Mouse (Mus musculus) neural tube, embryonic 14.5 days (tissue): ENCODE results near the gene Mospd3. TPM values are rescaled to one million over a fixed set of nuclear protein-coding genes. Genes with fewer than 3 reads are reported as not detected.

Experiments used
- ATAC-seq: fragments of 200-750 bp; cut with Nextera tagmentation; 2 replicates; pipeline ENCODE4 v1.8.0; 2017; ENCODE audit warnings: low read depth, mild to moderate bottlenecking, moderate TSS enrichment, moderate library complexity
- H3K27ac ChIP-seq: fragments of 300-500 bp; sonication (generic); 2 replicates; pipeline ENCODE4 v1.5.1; 2014; ENCODE audit warnings: low read depth, mild to moderate bottlenecking, control low read depth, low read length, moderate library complexity, mixed read lengths
- H3K27me3 ChIP-seq: fragments of 300-500 bp; sonication (generic); 2 replicates; pipeline ENCODE4 v1.6.1; 2014; ENCODE audit warnings: low read length; ENCODE audit not compliant: control insufficient read depth, insufficient read depth
- H3K36me3 ChIP-seq: fragments of 300-500 bp; sonication (generic); 2 replicates; pipeline ENCODE4 v1.6.1; 2014; ENCODE audit warnings: low read length, mixed read lengths; ENCODE audit not compliant: control insufficient read depth, insufficient read depth
- H3K4me1 ChIP-seq: fragments of 300-500 bp; sonication (generic); 2 replicates; pipeline ENCODE4 v1.6.1; 2014; ENCODE audit warnings: low read length; ENCODE audit not compliant: control insufficient read depth, insufficient read depth
- H3K4me2 ChIP-seq: fragments of 300-500 bp; sonication (generic); 2 replicates; pipeline ENCODE4 v1.6.1; 2014; ENCODE audit warnings: mild to moderate bottlenecking, low read depth, low read length, control low read depth
- H3K4me3 ChIP-seq: fragments of 300-500 bp; sonication (generic); 2 replicates; pipeline ENCODE4 v1.5.1; 2014; ENCODE audit warnings: low read depth, low read length, control low read depth, mixed read lengths
- H3K9ac ChIP-seq: fragments of 300-500 bp; sonication (generic); replicated peaks from 2 replicates; pipeline ENCODE4 v1.6.1; 2014; ENCODE audit warnings: low read depth, mild to moderate bottlenecking, control low read depth, low read length, mixed read lengths
- H3K9me3 ChIP-seq: fragments of 300-500 bp; sonication (generic); 2 replicates; pipeline ENCODE4 v1.6.1; 2016; ENCODE audit warnings: low read length; ENCODE audit not compliant: control insufficient read depth
- WGBS: fragments of 180-500 bp; shearing (Covaris S2); extraction: QIAGEN DNeasy Blood & Tissue Kit; methylation state at CpG from one replicate; pipeline ENCODE4 v1.1.7; 2014; 5-methylcytosine and 5-hydroxymethylcytosine counted together
- polyA plus RNA-seq: library from polyadenylated mRNA; unstranded; fragments of >200 nt; fragmentation: Nextera tagmentation; extraction: Ambion mirVana; gene quantifications from 2 replicates; pipeline ENCODE4 v1.2.1, GENCODE M21; 2014

Mospd3 gene
- polyA plus RNA-seq, 1 experiment from 2014 or later: 90.7 TPM

- Histone ChIP-seq H3K9me3 (no peaks in the 10 kb centered on the region), H3K9ac (no peak overlapping the region), H3K4me1 (peaks cover 16% of the 10 kb centered on the region; the same call in 1 of the 2 replicates), H3K27ac (no peak overlapping the region), H3K4me2 (no peak overlapping the region), H3K27me3 (no peaks in the 10 kb centered on the region), H3K36me3 (no peaks in the 10 kb centered on the region), H3K4me3 (no peak overlapping the region)
- 93% methylated on average over 2 of the region's 2 CpGs for WGBS
- no peak for ATAC-seq
Observed at GRCm38 (mm10) chr5:137598100-137598826, 2.6 kb downstream of the Mospd3 start.

DNA sequence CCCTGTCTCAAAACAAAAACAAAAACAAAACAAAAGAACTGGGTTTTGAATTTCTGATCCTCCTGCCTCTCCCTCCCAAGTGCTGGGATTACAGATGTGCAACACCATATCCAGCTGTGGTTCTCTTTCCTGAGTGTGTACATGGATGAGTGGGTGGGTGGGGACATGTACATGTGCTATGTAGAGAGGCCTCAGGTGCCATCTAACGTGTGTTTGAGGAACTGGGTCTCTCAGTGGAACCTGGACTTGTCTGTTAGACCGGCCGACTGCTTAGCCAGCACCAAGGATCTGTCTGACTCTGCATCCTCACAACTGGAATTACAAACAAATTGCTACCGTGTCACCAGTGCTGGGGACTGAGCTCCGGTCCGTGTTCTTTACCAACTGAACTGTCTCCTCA lies 3.2 kb downstream of the Mospd3 start:
- Histone ChIP-seq H3K9me3 (no peaks in the 10 kb centered on the region), H3K9ac (no peak overlapping the region), H3K27ac (no peak overlapping the region), H3K4me2 (no peak overlapping the region), H3K4me1 (peaks cover 16% of the 10 kb centered on the region; the same call in 1 of the 2 replicates), H3K4me3 (no peak overlapping the region), H3K27me3 (no peaks in the 10 kb centered on the region), H3K36me3 (no peaks in the 10 kb centered on the region)
- ATAC-seq: no peak
- 98% methylated on average over 6 of the region's 6 CpGs for WGBS

DNA sequence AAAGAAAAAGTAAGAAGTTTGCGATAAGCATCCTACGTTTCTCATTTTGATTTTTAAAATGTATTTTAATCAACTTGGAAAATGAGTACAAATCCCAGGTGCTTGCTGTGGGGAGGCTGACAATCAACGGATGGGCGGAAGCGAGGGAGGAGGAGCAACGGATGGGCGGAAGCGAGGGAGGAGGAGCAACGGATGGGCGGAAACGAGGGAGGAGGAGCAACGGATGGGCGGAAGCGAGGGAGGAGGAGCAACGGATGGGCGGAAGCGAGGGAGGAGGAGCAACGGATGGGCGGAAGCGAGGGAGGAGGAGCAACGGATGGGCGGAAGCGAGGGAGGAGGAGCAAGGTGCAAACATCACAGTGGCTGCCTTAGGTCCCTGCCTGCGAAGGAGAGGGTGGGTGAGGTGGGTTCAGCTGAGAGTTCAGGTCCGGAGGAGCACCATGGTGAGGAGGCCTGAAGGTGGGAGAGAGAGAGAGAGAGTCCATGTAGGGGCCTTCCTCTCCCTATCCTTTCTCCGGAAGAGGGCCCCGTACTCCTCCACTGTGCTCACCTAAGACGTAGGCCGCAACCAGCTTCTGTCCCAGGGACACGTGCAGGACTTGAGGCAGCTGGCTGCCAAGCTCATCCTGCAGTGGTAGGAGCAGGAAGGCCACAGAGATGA lies 4.1 kb downstream of the Mospd3 start:
- Histone ChIP-seq H3K4me3 (no peak overlapping the region), H3K4me1 (peaks cover 10% of the 10 kb centered on the region; the same call in 1 of the 2 replicates), H3K9ac (no peak overlapping the region), H3K4me2 (peak overlapping the region; percentile 26; the same call in 1 of the 2 replicates), H3K9me3 (no peaks in the 10 kb centered on the region), H3K27ac (no peak overlapping the region), H3K27me3 (no peaks in the 10 kb centered on the region), H3K36me3 (no peaks in the 10 kb centered on the region)
- ATAC-seq: no peak
- WGBS: 34% methylated on average over 24 of the region's 30 CpGs

DNA sequence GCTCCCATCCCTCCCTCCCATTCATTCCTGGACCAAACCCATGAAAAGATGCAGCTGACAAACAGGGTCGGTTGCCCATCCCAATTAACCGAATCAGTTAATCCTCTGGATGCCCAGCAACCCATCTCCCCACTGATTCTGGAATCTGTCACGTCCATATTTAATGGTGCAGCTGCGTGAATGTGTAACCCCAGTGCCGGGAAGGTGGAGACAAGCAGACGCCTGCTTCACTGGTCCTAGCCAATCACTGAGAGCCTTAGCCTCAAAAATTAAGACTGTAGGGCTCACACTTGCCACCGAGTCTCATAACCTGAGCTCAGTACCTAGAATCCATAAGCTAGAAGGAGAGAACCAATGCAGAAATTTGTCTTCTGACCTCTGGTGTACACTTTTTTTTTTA lies 4.9 kb downstream of the Mospd3 start:
- 67% methylated on average over 7 of the region's 7 CpGs for WGBS
- Histone ChIP-seq H3K4me3 (no peak overlapping the region), H3K4me2 (no peak overlapping the region), H3K9me3 (no peaks in the 10 kb centered on the region), H3K27me3 (no peaks in the 10 kb centered on the region), H3K9ac (no peak overlapping the region), H3K27ac (no peak overlapping the region), H3K4me1 (peaks cover 10% of the 10 kb centered on the region; the same call in 1 of the 2 replicates), H3K36me3 (no peaks in the 10 kb centered on the region)
- no peak for ATAC-seq

DNA sequence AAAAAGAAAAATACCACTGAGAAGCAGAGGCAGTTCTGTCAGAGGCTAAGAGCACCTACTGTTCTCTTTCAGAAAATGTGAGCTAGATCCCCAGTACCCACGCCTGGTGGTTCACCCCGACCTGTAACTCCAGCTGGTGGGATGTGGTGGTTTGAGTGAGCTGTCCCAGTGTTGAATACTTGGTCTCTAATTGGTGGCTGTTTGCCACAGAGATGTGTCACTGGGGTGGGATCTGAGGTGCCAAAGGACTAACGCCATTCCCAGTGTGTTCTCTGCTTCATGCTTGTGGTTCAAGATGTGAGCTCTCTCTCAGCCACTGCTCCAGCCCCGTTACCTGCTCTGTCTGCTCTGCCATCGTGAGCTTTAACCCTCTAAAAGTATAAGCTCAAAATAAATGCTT lies 10.4 kb downstream of the Mospd3 start:
- no peak overlapping the region for H3K4me3 ChIP-seq
- no peak overlapping the region for H3K27ac ChIP-seq
- no peaks in the 10 kb centered on the region for H3K4me1 ChIP-seq
- WGBS: 78% methylated on average over 5 of the region's 5 CpGs
- no peaks in the 10 kb centered on the region for H3K27me3 ChIP-seq
- ATAC-seq: no peak
- H3K9me3 ChIP-seq: no peaks in the 10 kb centered on the region
- H3K36me3 ChIP-seq: no peaks in the 10 kb centered on the region
- H3K4me2 ChIP-seq: no peak overlapping the region
- no peak overlapping the region for H3K9ac ChIP-seq

GRCm38 (mm10) chr5:137584976-137585375 lies 15.9 kb downstream of the Mospd3 start:
- no peak for ATAC-seq
- WGBS: 31% methylated on average over 8 of the region's 8 CpGs

DNA sequence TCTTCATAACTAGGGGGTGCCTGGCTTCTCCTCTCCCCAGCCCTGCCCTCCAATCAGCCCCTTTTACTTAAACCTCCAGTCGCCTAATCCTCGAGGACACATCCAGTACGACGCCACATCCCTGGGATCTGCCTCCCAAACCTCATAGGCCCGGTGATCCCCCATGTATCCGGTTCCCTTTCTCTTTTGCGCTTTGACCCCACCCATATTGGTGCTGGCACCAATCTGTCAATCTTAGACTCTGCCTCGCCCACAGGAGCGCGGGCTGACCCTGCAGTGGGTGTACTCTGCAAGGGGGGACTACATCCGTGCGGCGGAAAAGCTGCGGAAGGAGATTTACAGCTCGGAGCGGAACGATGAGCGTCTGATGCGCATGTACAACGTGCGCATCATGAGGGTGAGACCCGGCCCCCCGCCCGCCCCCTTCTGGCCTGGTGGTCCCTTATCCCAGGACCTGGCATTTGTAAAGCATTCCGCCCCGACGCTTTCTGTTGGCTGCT lies 17.1 kb downstream of the Mospd3 start:
- peak; percentile 84 for ATAC-seq
- Histone ChIP-seq H3K4me1 (peaks cover 3% of the 10 kb centered on the region; the same call in 1 of the 2 replicates), H3K27me3 (peaks cover 2% of the 10 kb centered on the region; the same call in 1 of the 2 replicates), H3K4me2 (peak overlapping the region; percentile 57), H3K4me3 (peak overlapping the region; percentile 34), H3K36me3 (no peaks in the 10 kb centered on the region), H3K9ac (peak overlapping the region; percentile 54), H3K27ac (peak overlapping the region; percentile 49), H3K9me3 (no peaks in the 10 kb centered on the region)
- 17% methylated on average over 27 of the region's 27 CpGs for WGBS

More at GRCm38 (mm10) chr5:137584976-137585375, 15.9 kb downstream of the Mospd3 start:
- Histone ChIP-seq H3K4me3 (no peak overlapping the region), H3K4me2 (no peak overlapping the region), H3K27me3 (peaks cover 2% of the 10 kb centered on the region; the same call in 1 of the 2 replicates), H3K27ac (no peak overlapping the region), H3K36me3 (no peaks in the 10 kb centered on the region), H3K4me1 (peaks cover 3% of the 10 kb centered on the region; the same call in 1 of the 2 replicates), H3K9ac (no peak overlapping the region), H3K9me3 (no peaks in the 10 kb centered on the region)

- Histone ChIP-seq H3K9me3 (no peaks in the 10 kb centered on the region), H3K27me3 (peaks cover 2% of the 10 kb centered on the region; the same call in 1 of the 2 replicates), H3K27ac (no peak overlapping the region), H3K4me1 (peaks cover 3% of the 10 kb centered on the region; the same call in 1 of the 2 replicates), H3K9ac (peak overlapping the region; percentile 54), H3K4me3 (no peak overlapping the region), H3K4me2 (peak overlapping the region; percentile 57; the same call in 1 of the 2 replicates), H3K36me3 (no peaks in the 10 kb centered on the region)
- 39% methylated on average over 8 of the region's 8 CpGs for WGBS
- 0 out of 2 replicates have a peak, but pooled peaks have one; percentile 5 for ATAC-seq
Observed at GRCm38 (mm10) chr5:137582702-137583101, 18.2 kb downstream of the Mospd3 start.

GRCm38 (mm10) chr5:137580246-137580645 lies 20.6 kb downstream of the Mospd3 start:
- 82% methylated on average over 6 of the region's 6 CpGs for WGBS
- Histone ChIP-seq H3K36me3 (no peaks in the 10 kb centered on the region), H3K27ac (no peak overlapping the region), H3K4me2 (no peak overlapping the region), H3K9me3 (no peaks in the 10 kb centered on the region), H3K4me3 (no peak overlapping the region), H3K4me1 (peaks cover 3% of the 10 kb centered on the region; the same call in 1 of the 2 replicates), H3K9ac (no peak overlapping the region), H3K27me3 (peaks cover 2% of the 10 kb centered on the region; the same call in 1 of the 2 replicates)
- ATAC-seq: no peak
